Mouse (Mus musculus) kidney, adult 8-10 months (tissue): ENCODE results near the gene Prkaa2.

Source experiments
- DNase-seq, 2 experiments: peaks; one replicate each; pipeline ENCODE4 v3.0.0; 2022

The Prkaa2 gene

GRCm38 (mm10) chr4:105109199-105109989 lies at the start of gene Prkaa2:
TSS of gene Prkaa2 (minus strand) at chr4:105109890.
- DNase-seq, result peak; percentile 71 to 73

- DNase-seq, result no peak
Measured at GRCm38 (mm10) chr4:105159531-105159870, 49.8 kb upstream of the Prkaa2 start.

DNA sequence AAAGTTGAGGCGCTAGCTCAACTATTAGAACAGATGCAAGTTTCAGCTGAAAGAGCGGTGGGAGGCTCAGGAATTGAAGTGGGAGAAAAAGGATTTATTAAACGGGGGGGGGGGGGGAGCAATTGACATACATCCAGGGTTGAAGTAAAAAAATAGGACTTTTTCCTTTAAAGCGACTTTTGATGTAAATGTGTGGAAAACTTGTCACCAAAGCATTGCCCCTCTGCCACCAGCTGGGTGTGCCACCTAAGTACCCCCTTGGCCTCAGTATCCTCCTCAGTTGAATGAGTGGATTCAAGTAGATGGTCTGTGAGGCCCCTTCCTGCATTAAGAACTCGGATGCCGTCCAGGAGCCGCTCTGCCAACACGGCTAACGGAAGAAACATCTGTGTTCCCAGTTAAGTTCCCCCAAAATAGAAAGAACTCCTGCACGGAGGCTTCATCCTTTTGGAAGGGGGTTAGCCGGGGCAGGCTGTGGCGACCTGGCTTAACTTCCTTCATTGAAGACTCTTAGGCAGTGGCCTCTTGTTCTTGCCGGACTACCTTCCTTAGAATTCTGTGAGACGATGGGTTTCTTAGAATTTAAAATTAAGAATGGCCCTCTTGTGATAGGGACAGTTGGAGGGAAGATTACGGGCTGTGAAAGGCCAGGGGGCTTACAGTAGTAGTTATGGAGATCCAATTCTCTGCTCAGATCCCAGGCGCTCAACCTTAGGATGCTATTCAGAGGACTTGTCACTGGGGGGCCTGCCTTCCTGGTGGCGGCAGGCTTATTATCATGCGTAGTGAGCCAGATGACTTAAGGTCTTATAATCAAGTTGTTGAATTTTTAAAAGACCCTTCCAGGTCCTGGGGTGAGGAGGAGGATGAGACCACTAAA lies 49.2 kb upstream of the Prkaa2 start:
- no peak for DNase-seq

GRCm38 (mm10) chr4:105158169-105158555 lies 48.5 kb upstream of the Prkaa2 start:
- DNase-seq, result peak; percentile 69 to 77

GRCm38 (mm10) chr4:105157276-105158168 lies 47.8 kb upstream of the Prkaa2 start, which contains the start of gene Plpp3:
TSS of gene Plpp3 (plus strand) at chr4:105157347.
- peak; percentile 89 to 91 for DNase-seq

DNA sequence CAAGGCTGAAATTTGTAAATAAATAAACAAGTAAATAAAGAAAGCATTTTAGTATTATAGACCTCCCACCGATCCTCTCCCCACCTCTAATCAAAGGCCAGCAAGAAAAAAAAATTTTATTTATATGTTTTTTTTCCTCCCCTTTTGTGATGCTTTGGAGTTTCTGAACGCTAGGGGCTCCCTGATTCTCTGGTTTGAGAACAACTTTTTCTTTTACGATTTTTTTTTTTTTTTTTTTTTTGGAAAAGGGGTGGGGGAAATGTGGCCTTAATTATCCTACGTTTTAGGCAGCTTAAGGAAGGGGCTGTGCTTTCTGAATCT lies 47.2 kb upstream of the Prkaa2 start:
- DNase-seq, result no peak

GRCm38 (mm10) chr4:105156281-105156680 lies 46.6 kb upstream of the Prkaa2 start:
- DNase-seq, result no peak

GRCm38 (mm10) chr4:105153227-105153626 lies 43.5 kb upstream of the Prkaa2 start:
- no peak for DNase-seq

DNA sequence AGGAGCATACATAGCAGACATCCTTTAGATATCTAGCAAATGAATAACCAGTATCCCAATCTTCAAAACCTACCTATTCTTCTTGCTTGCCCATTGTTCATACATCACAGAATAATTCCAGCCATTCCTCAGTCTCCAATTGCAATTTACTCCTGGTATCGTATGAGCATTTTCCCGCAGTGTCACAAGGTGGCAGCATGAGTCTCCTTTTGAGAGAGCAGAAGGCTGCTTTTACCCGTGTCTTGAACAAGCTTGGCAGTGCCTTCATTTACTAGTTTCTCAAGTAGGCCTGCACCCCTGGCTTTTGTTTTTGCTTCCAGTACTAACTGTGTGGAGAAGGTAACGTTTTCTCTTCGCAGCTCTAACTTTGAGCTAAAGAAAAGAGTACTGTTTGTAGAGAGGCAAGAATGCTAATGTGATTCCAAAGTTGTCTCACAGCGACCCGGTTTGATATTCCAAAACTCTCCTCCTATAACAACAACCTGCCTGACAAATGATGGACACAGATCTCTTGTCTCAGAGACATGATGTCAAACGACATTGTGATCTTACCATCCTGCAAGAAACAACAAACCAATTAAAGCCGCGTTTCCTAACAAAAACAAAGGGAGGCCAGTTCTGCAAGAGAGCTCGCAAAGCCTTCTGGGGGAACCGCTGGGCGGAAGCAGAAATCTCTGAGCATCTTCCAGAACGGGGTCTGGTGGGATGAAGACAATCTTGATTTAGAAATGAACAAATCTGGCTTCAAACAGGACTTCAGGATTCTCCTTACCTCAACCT lies 42.4 kb upstream of the Prkaa2 start:
- DNase-seq, result peak; percentile 72 to 85

DNA sequence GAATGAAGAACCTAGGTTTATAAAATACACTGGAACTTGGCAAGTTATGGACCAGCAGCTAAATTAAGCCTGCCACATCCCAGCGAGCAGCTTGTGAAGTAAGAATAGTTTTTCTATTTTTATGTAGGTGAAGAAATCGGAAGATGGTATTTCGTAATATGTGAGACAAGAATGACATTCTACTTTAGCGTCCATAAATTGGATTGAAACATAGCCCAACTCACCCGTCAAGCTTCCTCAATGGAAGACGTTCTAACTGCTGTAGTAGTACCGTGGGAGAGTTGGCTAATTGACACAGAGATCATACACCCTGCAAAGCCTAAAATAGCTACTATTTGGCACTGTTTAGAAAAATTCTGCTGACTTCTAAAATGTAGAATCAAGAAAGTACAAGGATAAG lies 39.8 kb upstream of the Prkaa2 start:
- no peak for DNase-seq

GRCm38 (mm10) chr4:105133350-105134050 lies 23.8 kb upstream of the Prkaa2 start:
- DNase-seq, result no peak

DNA sequence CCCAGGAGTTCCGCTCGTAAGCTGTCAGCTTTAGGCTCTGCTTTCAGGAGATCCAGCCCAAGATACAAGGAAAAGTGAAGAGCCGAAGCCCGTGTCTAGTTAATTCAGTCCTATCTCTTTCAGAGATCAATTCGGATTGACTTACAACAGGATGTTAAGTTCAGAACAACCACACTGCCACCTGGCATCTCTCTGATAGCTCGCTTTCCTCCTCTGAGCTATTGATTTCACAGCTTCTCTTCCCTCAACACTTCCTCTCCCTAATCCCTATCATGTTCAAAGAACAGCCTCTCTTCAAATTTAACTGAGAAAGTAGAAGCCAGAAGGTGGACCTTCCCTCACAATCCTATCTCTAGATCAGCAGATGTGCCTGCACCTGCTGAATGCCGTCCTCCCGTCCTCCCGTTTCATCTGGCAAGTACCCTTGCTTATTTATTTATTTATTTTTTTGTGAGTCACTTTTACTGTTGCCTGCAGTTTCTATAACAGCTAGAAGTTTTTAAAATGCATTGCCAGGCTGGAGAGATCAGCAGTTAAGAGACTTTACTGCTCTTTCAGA lies 22.1 kb upstream of the Prkaa2 start:
- no peak for DNase-seq

DNA sequence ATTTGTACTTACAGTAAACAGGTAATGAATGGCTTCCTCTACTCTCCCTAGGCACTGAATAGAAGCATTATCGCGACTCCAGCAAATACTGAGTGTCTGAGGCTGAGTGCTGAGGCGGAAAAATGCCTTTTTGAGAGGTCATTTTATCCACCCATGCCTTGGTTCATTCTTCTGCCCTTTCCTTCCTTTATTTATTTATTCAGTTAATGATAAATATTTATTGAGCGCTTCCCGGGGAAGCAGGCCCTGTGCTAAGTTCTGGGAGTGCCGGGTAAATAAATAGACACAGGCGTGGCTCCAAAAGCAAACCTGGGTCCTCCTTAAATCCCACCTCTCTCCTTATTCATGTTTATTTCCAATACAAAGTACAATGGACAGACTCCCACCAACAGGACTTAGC lies 19.5 kb upstream of the Prkaa2 start:
- DNase-seq, result no peak

DNA sequence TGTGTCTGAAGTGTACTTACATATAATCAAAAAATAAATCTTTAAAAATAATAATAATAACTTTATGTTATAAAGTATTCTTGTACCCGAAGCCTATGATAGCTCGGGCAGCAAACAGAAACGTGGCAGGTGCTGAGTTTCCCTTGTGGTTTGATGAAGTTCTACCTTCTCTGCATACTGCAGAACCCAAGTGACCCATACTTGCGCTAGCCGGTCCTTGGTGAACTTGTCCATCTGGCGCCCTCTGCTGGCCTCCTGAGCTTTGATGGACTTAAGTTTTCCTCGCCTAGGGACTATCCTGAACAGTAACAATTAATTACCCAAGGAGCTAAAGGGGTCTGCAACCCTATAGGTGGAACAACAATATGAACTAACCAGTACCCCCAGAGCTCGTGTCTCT lies 12.7 kb upstream of the Prkaa2 start:
- DNase-seq, result peak; percentile 66 to 89

DNA sequence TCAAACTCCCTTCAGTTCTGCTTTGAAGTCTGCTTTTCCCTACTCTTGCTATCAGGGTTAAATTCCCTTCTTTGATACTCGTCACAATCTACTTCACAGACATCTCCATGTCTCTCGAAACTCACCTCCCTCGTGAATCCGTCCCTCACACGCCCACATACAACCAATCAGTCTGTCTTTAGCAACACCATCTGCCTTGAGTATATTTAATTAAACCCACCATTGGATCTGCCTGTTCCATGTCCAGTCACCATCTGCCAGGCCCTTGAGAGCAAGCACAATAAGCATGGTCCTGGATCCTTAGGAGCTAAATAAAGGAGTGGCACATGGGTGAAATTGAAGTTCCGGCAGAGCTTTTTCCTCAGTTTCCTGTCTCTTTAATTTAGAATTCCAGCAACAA lies 11.4 kb upstream of the Prkaa2 start:
- DNase-seq, result no peak

GRCm38 (mm10) chr4:105113468-105113867 lies 3.8 kb upstream of the Prkaa2 start:
- no peak for DNase-seq

DNA sequence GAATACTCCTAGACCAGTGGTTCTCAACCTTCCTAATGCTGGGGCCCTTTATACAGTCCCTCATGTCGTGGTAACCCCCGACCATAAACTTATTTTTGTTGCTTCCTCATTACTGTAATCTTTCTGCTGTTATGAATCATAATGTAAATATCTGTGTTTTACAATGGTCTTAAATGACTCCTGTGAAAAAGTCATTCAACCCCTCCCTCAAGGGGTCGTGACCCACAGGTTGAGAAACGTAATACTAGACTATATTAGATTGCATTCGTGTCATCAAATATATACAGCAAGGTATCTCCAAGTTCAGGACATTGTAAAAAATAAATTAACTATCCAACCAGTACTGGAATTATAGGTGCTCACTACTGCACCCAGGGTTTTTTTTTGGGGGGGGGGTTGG lies 3.4 kb upstream of the Prkaa2 start:
- no peak for DNase-seq

GRCm38 (mm10) chr4:105111770-105112169 lies 2.1 kb upstream of the Prkaa2 start:
- DNase-seq, result no peak

DNA sequence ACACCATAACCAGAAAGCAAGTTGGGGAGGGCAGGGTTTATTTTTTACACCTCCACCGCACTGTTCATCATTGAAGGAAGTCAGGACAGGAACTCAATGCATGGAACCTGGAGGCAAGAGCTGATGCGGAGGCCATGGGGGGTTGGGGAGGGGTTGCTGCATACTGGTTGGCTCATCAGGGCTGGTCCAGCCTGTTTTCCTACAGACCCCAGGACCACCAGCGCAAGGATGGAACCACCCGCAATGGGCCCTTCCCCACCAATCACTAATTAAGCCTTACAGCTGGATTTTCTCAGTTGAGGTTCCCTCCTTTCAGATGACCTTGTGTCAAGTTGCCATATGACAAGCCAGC lies 970 bp upstream of the Prkaa2 start:
- DNase-seq, result no peak

- peak in 1 of 2 experiments; percentile 25 for DNase-seq
Measured at GRCm38 (mm10) chr4:105109990-105110683, 447 bp upstream of the Prkaa2 start.
